Mouse (Mus musculus): ENCODE measurements around the gene Hpgds.

GRCm38 (mm10) chr6:65140750-65141243 lies 3.9 kb downstream of the Hpgds start:
- TF ChIP-seq POLR2A (IDR thresholded peaks at IDR 0.05; ENCODE audit: borderline replicate concordance, extremely low read depth, insufficient read depth, insufficient read length, poor library complexity, severe bottlenecking) (no peak), CTCF (IDR thresholded peaks at IDR 0.05; ENCODE audit: borderline replicate concordance, extremely low read depth, insufficient read depth, insufficient read length) (no peak)

Data from brain, embryonic 14.5 days (tissue).